Mouse (Mus musculus): ENCODE data around the gene Parp16. TPM values are rescaled to one million over a fixed set of nuclear protein-coding genes. Genes with fewer than 3 reads are reported as not detected.

Gene Parp16
- total RNA-seq, 2 experiments from 2014 or later: 3.6 to 3.9 TPM

DNA sequence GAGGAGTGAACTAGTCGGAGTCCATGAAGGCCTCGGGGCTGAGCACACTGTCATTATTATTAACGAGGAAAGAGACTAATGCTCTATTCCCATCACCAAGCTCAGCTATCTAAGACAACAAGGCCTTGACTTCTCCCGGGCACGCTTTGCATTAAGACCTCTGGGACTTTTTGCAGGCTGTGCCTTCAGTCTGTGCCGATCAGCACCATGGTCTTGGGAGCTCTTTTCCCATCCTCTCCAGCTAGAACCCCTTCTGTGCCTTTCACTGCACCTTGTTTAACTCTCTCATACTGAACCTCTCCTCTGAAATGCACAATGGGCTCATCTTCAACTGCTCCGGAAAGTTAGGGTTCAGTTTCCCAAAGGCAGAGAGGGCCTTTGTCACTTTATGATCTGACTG is 4.8 kb upstream of the Parp16 start:
- DNase-seq: no peak
- TF ChIP-seq CTCF (IDR thresholded peaks at IDR 0.05): no peak
- intact Hi-C loops (cut with DNase I): loop anchor here (10.0 kb wide), 1 partner anchor 94 kb away; no protein-coding TSS in a partner anchor
- H3K27ac ChIP-seq: no peak overlapping the region
- H3K4me3 ChIP-seq: no peak overlapping the region

GRCm38 (mm10) chr9:65191389-65191754 is 3.8 kb upstream of the Parp16 start:
- Histone ChIP-seq H3K27ac (peak overlapping the region; percentile 57), H3K4me3 (no peak overlapping the region)
- DNase-seq: no peak
- intact Hi-C loops (cut with DNase I): loop anchor here (10.0 kb wide), 1 partner anchor 93 kb away; no protein-coding TSS in a partner anchor
- TF ChIP-seq CTCF (IDR thresholded peaks at IDR 0.05): no peak

- DNase-seq: no peak
- no peak overlapping the region for H3K4me3 ChIP-seq
- intact Hi-C loops (cut with DNase I): loop anchor here (10.0 kb wide), 1 partner anchor 93 kb away; no protein-coding TSS in a partner anchor
- no peak for TF ChIP-seq CTCF (IDR thresholded peaks at IDR 0.05)
- peak overlapping the region; percentile 57 for H3K27ac ChIP-seq
These were observed 3.2 kb upstream of the Parp16 start for GRCm38 (mm10) chr9:65191755-65192469.

GRCm38 (mm10) chr9:65193214-65193613 is 1.9 kb upstream of the Parp16 start:
- DNase-seq: no peak
- TF ChIP-seq CTCF (IDR thresholded peaks at IDR 0.05): no peak
- intact Hi-C loops (cut with DNase I): loop anchor here (10.0 kb wide), 1 partner anchor 92 kb away; no protein-coding TSS in a partner anchor
- Histone ChIP-seq H3K4me3 (no peak overlapping the region), H3K27ac (peak overlapping the region; percentile 50)

DNA sequence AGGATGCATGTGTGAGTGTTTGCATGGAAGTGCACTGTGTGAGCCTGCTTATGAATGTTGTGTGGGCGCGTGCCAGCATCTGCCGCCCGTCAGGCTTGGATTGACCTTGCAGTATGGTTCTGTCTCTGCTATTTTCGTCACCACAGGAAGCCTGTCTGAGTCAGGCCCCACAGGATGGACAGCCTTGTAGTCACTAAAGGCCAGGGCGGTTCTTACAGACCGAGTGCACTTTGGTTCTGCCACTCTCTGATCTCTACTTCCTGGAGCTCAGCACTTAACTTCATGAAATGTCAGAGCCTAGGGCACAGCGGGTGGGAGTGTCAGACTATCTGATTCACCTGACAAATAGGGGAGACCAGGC is 448 bp downstream of the Parp16 start:
- intact Hi-C loops (cut with DNase I): loop anchor here (10.0 kb wide), 1 partner anchor 89 kb away; no protein-coding TSS in a partner anchor
- DNase-seq: peak; percentile 67
- no peak for TF ChIP-seq CTCF (IDR thresholded peaks at IDR 0.05)
- H3K4me3 ChIP-seq: peak overlapping the region; percentile 66
- peak overlapping the region; percentile 93 for H3K27ac ChIP-seq

- H3K4me3 ChIP-seq: peak overlapping the region; percentile 66
- DNase-seq: no peak
- H3K27ac ChIP-seq: peak overlapping the region; percentile 93
- no peak for TF ChIP-seq CTCF (IDR thresholded peaks at IDR 0.05)
- intact Hi-C loops (cut with DNase I): loop anchor here (10.0 kb wide), 1 partner anchor 89 kb away; no protein-coding TSS in a partner anchor
These were observed 1.0 kb downstream of the Parp16 start for GRCm38 (mm10) chr9:65195982-65196737.

DNA sequence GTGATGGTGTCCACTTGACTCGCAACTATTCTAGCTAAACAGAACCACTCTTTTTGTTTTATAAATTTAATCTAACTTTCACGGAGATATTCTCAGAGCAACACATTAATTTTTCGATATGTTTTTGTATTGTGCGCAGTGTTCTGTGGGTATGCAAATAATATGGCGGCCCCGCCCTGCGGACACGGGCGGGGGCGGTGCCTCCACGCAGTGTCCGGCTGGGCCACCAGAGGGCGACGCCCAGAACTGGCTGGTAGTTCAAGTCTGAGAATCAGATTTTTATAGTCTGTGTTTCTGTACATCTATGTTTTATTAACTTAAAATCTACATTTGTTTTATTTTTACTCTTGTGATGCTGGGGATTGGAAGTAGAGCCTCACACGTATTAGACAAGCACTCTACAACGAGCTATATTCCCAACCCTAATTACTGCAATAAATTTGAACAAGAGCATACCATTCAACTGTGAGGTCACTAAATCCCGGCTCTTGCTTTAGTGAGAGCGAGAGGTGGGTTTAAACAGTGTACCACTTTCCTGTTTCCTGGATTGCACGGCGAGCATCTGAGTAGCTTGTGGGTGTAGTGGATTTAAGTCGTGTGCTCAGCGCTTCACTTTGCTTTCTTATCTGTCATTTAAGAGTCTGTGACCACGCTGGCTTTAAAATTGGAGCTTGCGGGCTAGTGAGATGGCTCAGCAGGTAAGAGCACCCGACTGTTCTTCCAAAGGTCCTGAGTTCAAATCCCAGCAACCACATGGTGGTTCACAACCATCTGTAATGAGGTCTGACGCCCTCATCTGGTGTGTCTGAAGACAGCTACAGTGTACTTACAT is 1.8 kb downstream of the Parp16 start:
- TF ChIP-seq CTCF (IDR thresholded peaks at IDR 0.05): no peak; the same call in 1 of the 2 replicates
- intact Hi-C loops (cut with DNase I): loop anchor here (10.0 kb wide), 1 partner anchor 88 kb away; no protein-coding TSS in a partner anchor
- Histone ChIP-seq H3K27ac (peak overlapping the region; percentile 93), H3K4me3 (peak overlapping the region; percentile 66)
- DNase-seq: peak; percentile 96

GRCm38 (mm10) chr9:65197826-65198225 is 2.7 kb downstream of the Parp16 start:
- peak; percentile 68 for DNase-seq
- Histone ChIP-seq H3K4me3 (no peak overlapping the region), H3K27ac (peak overlapping the region; percentile 93)
- no peak for TF ChIP-seq CTCF (IDR thresholded peaks at IDR 0.05)
- intact Hi-C loops (cut with DNase I): loop anchor here (10.0 kb wide), 1 partner anchor 87 kb away; no protein-coding TSS in a partner anchor

- intact Hi-C loops (cut with DNase I): loop anchor here (10.0 kb wide), 1 partner anchor 85 kb away; no protein-coding TSS in a partner anchor
- DNase-seq: no peak
- Histone ChIP-seq H3K27ac (peak overlapping the region; percentile 95), H3K4me3 (no peak overlapping the region)
- no peak for TF ChIP-seq CTCF (IDR thresholded peaks at IDR 0.05)
These were observed 4.6 kb downstream of the Parp16 start for GRCm38 (mm10) chr9:65199723-65200122.

DNA sequence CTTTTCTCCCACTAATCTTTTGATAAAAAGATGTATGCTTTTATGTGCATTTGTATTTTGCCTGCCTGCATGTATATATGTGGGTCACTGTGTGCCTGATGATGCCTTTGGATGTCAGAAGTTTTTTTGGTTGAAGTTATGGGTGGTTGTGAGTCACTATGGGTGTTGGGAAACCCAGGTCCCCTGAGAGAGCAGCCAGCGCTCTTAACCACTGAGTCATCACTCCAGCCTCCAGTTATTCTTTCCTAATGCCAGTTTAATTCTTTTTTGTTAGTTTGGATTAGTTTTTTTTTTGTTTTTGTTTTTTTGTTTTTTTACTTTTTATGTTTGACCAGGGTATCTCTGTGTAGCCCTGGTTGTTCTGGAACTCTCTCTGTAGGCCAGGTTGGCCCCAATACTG is 5.5 kb downstream of the Parp16 start:
- DNase-seq: peak; percentile 76
- intact Hi-C loops (cut with DNase I): no loop called here
- no peak for TF ChIP-seq CTCF (IDR thresholded peaks at IDR 0.05)
- Histone ChIP-seq H3K27ac (peak overlapping the region; percentile 95), H3K4me3 (no peak overlapping the region)

DNA sequence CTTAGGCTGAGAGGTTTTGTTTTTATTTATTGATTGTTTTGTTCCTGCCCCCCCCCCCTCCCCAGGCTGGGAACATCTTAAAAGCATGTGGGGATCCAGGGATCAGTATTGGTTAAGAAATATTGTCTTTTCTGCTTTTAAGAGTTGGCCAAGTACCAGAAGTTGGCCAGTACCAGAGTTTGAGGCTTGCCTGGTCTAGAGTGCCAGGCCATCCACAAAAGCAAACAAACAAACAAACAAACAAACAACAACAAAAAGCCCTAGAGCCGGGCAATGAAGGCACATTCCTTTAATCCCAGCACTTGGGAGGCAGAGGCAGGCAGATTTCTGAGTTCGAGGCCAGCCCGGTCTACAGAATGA is 5.8 kb downstream of the Parp16 start:
- TF ChIP-seq CTCF (IDR thresholded peaks at IDR 0.05): no peak
- H3K27ac ChIP-seq: peak overlapping the region; percentile 95
- intact Hi-C loops (cut with DNase I): no loop called here
- H3K4me3 ChIP-seq: no peak overlapping the region
- no peak for DNase-seq

Measured in gastrocnemius, adult 2 months (tissue).